Mouse (Mus musculus): ENCODE measurements around the gene Fam43b. TPM values are rescaled to one million over a fixed set of nuclear protein-coding genes. Genes with fewer than 3 reads are reported as not detected.
"Not testable (repeated sequence)": the region's sequence is repeated elsewhere in the genome, so short reads cannot be mapped to it uniquely, and the experiment has no call there.

Gene Fam43b
- total RNA-seq (2021), result under 1 TPM in 1 of 2 experiments, not detected in 1; 0.08 TPM
- long read RNA-seq, experiment 1, result 0 reads
- long read RNA-seq, experiment 2, result 0 reads

DNA sequence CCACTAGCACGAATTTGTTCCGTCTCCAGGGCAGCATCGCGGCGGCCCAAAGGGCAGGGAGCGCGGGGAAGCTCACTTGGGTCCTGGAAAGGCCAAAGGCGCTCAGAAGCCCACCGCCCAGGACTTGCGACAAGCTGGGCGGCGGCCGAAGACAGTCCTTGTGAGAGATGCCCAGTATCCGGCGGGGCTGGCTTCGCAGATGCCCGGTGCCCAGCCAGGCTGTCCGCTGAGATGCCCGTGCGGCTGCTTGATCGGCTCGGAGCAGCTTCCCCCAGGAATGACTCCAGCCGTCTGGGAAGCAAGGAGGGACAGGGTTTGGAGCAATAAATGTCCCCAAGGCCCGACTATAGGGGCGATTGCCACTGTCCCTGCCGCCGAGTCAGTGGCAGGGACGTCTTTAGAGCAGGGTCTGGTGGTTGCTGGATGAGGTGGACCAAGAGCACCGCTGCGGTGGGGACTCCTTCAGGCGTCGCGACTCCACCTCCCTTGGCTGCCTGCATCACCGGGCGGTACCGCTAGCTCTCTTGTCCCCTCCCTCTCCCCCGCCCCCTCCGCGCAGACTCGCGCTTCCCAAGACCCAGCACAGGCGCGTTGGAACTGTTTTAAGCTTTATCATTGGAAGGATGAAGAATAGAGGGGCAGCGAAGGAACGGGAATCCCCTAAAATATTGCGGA is at the start of gene Fam43b:
Gene Fam43b (minus strand): TSS at position 558 of the 675 bp plus-strand sequence.
- DNase-seq, result peak; percentile 41
- intact Hi-C loops (cut with DNase I; ENCODE audit: low total_unique reads), result no loop called here

DNA sequence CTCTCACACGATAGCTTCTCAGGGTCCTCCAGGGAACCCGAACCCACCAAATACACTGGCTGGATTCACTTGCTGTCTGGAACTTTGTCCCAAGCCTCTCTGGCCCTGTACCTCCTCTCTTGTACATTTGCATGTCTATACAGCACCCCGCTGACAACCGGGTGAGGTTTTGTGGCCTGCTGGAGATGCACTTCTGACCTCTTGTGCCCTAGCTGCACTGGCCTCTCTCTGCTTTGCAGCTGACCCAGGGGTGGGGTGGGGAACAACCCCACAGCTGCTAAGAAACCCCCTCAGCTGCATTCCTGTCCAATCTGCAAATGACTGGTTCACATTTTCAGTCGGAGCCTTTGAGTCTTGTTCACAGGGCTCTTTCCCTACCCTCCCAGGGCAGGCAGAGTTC is 48.6 kb upstream of the Fam43b start:
- intact Hi-C loops (cut with DNase I; ENCODE audit: low total_unique reads), result loop anchor here (5.0 kb wide), 1 partner anchor 407 kb away; no protein-coding TSS in a partner anchor
- DNase-seq, result no peak

DNA sequence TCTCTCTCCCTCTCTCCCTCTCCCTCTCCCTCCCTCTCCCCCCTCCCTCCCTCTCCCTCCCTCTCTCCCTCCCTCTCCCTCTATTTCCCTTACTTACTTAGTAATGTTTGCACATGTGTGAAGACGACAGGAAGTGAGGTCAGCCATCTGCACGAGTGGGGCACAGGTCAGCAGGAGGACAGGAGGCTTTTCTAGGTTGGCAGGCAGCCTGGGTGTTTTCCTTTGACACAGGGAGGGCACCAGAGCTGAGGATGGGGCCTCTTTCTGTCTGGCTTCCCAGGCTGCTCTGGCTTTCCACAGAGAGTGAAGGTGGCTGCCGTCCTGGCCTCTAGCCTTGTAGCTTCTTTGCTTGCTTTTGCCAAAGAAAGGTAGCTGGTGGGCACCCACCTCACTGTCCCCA is 43.7 kb upstream of the Fam43b start:
- no peak for DNase-seq
- intact Hi-C loops (cut with DNase I; ENCODE audit: low total_unique reads), result no loop called here

DNA sequence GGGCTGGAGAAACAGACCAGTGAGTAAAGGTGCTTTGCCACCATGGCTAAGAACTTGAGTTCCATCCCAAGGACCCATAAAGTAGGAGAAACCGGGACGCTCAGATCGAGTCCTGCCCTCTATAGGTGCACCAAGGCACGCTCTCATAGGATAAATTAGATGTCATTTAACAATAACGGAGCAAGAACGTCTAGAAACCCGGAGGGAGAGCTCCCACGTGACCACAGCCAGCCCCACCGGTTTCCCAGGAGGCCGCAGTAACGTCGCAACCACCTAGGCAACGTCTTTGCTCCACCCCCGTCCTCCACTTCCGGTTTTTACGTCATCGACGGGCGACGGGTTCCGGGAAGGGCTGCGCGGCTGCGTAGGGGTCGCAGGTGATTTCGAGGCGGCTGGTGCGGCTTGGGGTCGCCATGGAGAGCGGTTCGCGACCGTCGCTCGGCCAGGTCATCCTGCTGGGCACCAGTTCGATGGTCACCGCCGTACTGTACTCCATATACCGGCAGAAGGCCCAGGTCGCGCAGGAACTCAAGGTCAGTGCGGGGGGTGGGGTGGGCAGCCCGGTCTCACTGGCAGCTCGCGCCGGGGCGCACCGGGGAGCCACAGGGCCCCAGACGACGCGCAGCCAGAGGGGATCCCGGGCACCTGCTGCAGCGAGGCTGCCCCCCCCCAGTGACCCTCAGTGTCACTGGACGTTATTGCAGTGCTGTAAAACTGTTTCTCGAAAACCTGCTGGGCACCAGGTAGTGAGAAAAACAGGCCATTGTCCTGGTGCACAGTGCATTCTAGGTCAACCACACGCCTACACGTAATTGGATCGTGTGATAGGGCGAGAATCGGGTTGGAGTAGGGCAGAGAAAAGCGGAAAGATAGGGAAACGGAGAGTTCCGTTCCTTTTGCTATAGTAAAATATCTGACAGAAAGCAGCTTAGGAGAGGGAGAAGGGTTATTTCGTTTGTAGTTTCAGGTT is 38.3 kb upstream of the Fam43b start, which contains the start of gene Mul1:
Gene Mul1 (plus strand): TSS at position 325 of the 970 bp plus-strand sequence.
- peak; percentile 96 for DNase-seq
- intact Hi-C loops (cut with DNase I; ENCODE audit: low total_unique reads), result no loop called here

DNA sequence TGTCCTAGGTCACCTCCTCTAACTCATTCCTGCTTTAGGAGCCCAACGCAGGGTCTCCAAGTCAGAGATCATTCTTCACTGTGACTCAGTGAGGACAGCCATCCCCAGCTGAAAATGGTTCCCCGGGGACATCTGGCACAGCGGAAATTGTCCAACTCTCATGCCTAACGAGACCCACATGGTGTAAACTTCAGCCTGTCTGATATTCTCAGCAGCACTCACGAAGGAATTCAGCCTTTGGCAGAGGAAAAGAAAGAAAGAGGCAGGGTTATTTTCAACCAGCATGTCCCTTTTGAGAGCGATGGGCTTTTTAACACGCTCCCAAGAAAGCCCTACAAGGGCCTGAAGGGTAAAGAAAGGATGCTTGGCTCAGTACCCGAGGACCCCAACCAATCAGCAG is 35.0 kb upstream of the Fam43b start:
- intact Hi-C loops (cut with DNase I; ENCODE audit: low total_unique reads), result no loop called here
- no peak for DNase-seq

DNA sequence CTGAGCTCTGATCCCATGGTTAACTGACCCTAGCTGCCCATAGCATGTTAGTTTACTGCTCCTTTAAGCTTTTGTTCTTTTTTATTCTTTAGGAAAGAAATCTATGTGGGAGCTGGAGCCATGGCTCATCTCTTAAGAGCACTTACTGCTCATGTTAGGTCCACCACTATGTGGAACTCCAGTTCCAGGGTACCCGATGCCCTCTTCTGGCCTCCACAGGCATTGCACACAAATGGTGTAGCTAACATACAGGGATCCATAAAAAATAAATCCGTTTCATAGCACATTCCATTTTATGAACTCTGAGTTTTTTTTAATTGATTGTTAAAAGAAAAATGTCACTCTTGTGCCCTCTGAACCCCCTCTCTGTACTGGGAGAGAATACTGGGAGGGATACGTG is 33.5 kb upstream of the Fam43b start:
- intact Hi-C loops (cut with DNase I; ENCODE audit: low total_unique reads), result no loop called here
- DNase-seq, result no peak

DNA sequence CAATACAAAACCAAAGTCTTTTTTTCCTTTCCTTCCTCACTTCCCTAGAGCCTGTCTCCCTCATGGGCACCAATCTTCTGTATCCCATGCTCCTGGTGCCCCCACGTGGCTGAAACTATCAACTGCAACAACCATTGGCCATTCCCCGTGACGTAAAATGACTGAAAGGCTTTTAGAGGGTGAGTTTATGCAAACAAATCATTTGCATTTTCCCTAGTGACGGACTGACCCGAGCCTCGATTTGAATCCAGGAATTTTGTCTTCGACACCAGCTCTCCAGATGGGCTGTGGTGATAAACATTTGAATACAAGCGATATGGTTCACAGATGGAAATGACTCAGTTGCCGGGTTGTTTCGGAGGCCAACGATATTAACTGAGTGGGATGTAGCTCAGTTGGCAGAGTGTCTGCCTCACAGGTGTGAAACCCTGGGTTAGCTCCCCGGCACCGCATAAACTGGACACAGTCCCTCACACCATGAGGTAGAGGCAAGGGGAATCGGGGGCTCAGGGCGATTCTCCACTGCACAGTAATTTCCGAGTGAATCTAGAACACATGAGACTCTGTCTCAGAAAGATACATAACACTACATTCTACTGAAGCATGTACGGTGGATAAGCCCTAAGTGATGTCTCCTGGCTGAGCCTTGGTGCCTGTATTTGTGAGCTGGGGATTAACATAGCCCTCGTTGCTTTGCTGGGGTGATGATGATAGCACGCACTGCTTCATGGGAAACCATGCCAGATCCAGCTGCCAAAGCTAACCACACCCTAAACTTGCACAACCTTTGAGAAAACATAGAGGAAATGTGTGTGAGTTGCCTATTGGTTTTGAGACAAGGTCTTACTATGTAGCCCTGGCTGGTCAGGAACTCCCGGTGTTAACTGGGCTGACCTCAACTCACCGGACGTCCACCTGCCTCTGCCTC is 30.7 kb upstream of the Fam43b start:
- DNase-seq, result peak; percentile 79
- intact Hi-C loops (cut with DNase I; ENCODE audit: low total_unique reads), result no loop called here

DNA sequence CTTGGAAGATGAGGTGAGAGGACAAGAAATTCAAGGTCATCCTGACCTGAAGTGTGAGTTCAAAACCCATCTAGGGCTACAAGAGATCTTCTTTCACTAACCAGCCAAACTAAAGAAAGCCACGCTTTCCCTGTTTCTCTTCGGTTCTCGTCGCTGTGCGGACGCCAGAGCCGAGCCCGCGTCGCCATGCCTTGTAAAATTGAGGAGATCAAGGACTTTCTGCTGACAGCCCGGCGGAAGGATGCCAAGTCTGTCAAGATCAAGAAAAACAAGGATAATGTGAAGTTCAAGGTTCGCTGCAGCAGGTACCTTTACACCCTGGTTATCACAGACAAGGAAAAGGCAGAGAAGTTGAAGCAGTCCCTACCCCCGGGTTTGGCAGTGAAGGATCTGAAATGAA is 29.3 kb upstream of the Fam43b start:
- DNase-seq; intact Hi-C loops (cut with DNase I; ENCODE audit: low total_unique reads): not testable (repeated sequence)

DNA sequence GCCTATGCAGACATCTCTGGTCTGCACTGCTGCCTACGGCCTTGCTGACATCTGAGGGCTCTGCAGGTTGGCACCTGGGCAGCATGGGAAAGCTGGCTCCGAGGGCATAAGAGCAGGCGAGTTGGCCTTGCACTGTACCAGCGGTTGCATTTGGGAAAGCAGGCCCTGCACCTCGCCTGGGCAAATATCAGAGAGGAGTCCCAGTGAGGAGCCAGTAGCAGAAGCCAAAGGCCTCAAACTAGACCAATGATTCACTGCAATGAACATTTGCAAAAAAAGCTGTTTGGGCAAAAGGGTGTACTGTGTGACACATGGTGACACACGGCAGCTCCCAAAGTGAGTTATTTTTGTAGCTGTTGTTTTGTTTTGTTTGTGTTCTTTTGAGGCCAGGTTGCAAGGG is 28.7 kb upstream of the Fam43b start:
- no peak for DNase-seq
- intact Hi-C loops (cut with DNase I; ENCODE audit: low total_unique reads), result no loop called here

DNA sequence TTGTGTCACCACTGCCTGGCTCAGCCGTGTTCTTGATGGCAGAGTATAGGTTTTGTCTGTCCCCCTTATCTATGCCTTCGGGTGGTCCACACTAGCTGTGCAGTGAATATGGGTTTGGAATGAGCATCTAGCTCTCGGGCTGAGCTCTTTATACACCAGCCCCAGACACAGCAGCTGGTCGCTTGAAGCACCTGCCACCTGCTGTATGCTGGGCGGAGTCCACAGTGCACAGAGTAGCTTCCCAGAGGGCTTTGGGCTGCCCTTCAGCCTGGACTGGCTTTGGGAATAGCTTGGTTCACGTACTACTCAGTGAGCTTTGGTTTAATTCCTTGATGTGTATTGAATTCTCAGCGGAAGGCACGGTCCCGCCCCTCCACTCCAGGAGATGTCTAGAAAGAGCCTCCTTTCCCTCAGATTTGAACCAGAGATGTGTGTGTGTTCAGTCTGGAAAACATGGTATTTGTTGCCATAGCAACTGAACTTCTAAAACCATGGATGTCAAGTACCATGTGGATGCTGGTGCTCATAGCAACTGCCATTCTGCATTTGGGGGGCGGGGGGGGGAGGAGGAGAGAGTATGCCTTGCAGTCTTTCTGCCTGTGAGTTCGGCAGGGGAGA is 22.1 kb upstream of the Fam43b start:
- no peak for DNase-seq
- intact Hi-C loops (cut with DNase I; ENCODE audit: low total_unique reads), result no loop called here

DNA sequence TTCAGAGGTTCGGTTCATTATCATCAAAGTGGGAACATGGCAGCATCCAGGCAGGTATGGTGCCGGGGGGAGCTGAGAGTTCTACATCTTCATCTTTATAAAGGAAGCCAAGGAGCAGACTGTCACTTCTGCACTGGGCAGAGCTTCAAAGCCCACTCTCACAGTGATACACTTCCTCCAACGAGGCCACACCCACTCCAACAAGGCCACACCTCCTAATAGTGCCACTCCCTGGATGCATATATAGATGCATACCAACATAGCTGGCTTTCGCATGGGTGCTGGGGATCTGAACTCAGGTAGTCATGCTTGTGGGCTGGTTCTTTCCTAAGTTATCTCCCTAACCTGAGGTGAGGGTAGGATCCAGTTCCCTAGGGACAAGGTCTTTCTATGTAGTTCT is 21.6 kb upstream of the Fam43b start:
- DNase-seq, result no peak
- intact Hi-C loops (cut with DNase I; ENCODE audit: low total_unique reads), result no loop called here

DNA sequence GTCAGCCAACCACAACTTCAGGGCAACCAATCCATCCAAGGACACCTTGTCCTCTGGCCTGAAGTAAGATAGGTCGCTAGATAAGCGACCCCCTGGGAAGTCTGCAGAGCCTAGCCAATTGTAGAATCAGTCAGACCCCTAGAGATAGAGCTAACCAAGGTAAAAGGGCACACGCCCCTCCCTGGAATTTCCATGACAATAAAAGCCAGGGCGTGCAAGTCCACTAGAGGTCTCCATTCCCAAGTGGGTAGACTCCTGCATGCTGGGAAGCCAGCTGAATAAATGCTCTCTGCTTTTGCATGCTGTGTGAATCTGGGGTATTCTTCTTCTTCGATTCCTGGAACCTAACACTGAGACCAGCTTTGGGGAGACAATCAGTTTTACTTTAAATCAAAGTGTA is 20.1 kb upstream of the Fam43b start:
- DNase-seq, result no peak
- intact Hi-C loops (cut with DNase I; ENCODE audit: low total_unique reads), result no loop called here

DNA sequence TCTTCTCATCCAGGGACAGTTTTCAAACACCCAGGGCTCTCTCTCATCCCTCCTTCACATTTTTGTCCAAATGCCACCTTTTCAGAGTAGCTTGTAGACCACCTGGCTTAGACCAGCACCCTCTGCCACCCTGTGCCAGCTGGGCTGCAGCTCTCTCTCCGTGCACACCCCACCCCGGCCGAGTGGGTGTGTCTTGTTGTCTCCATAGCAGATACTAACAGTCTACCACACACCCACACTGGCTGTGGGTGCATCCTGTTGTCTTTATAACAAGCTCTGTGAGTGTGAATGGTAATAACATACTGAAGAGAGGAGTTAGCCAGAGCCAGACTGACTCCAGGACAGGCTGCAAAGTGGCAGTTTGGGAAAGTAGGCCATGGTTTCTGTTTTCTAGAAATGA is 19.7 kb upstream of the Fam43b start:
- intact Hi-C loops (cut with DNase I; ENCODE audit: low total_unique reads), result no loop called here
- no peak for DNase-seq

DNA sequence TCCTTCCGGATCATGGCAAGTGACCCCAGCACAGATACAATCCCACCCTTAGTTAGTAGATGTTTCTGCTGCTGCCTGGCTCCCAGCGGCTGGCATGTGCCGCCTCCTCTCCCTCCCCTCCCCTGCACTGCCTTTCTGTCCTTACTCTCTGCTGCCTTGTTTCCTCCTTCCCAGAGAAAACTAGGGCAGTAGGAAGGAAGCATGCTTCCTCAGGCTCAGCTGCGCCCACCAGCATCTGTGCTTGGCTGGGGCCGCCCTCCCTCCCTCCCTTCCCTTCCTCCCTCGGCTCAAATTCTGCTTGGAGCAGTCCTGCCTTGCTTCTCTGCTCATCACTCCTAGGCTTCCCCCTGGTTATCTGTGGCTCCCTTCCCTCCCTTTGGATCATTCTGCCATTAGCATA is 18.4 kb upstream of the Fam43b start:
- intact Hi-C loops (cut with DNase I; ENCODE audit: low total_unique reads), result no loop called here
- no peak for DNase-seq

DNA sequence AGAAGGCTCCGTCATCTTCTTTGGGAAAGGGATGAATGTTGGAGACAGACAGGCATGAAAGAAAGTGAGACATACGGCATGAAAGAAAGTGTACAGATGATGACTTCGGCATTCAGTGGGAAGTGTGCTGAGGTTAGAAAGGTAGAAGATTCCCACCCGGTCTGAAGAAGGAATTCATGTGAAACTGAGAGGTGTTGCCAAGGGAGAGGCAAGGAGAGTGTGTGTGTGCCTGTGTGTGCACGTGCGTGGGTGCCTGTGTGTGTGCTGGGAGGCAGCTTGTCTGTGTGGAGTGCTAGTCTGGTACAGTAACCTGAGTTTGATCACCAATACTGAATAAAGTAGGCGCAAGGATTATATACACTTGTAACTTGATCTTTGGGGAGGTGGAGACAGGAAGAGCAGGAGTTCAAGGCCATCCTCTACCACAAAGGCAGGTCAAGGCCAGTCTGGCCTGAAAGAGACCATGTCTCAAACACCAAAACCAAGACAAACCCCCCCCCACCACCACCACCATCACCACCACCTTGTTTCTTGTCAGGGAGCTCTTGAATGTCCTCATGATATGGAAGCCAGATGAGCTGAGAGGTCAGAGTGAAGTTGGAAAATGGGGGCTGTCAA is 15.3 kb upstream of the Fam43b start:
- no peak for DNase-seq
- intact Hi-C loops (cut with DNase I; ENCODE audit: low total_unique reads), result no loop called here

DNA sequence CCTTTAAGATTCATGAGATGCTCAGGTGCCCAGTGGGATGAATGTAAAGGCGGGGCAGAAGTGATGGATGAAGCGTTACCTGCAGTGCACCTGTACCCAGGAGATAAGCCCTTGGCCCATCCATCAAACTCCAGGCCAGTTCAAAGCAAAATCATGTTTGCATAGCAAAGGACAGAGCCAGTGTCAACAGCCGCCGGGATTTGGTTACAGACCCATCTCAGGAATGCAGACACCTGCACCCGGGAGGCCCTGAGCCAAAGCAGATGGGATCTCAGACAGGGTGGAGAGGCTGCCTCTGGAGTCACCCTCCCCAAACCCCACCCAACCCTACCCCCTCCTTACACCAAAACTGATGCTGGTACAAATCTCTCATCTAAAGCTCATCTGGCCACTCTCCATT is 14.7 kb upstream of the Fam43b start:
- no peak for DNase-seq
- intact Hi-C loops (cut with DNase I; ENCODE audit: low total_unique reads), result no loop called here

DNA sequence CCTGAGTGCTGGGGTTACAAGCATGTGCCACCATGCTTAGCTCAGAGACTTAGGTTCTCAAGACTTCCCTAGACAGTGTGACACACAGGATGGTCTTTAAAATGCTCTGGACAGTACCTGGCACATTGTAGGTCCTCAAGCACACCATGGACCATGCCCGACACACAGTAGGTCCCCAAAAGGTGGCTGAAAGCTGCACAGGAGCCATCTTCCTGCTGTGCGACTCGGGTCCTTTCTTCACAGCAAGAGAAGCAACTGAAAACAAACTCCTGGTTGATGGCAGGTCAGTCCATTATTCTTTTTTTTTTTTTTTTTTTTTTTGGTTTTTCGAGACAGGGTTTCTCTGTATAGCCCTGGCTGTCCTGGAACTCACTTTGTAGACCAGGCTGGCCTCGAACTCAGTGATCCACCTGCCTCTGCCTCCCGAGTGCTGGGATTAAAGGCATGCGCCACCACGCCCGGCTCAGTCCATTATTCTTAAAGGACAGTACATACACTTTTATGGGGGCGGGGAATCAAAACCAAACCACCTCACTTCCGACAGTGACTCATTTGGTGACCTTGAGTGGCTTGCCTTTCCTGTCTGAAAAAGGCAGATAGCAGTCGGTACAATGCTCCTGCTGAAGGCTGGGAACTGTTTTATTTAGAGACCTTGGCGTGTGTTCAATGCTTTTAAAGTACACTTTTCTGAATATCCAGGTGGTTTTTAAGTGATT is 11.3 kb upstream of the Fam43b start:
- intact Hi-C loops (cut with DNase I; ENCODE audit: low total_unique reads), result no loop called here
- DNase-seq, result no peak

DNA sequence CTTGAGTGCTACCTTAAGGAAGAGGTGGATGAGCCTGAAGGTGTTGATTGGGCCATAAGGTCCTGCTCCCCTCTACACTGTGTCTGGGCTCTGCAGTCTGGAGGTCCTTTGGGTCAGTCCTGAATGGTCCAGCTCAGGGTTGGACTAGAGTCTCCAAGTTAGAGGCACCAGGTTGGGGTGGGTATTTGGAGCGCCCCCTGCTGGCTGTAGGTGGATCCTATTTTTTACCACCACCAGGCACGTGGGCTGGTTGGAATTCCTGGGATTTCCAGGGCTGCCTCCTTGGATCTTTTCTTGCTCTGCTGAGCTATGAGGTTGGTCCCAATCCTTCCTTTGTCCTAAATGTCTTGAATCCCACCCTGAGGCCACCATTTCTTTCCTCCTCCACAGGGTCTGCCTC is 8.5 kb upstream of the Fam43b start:
- peak; percentile 25 for DNase-seq
- intact Hi-C loops (cut with DNase I; ENCODE audit: low total_unique reads), result no loop called here

All from gastrocnemius, postnatal 14 days (tissue).